In the genomic region with DNA sequence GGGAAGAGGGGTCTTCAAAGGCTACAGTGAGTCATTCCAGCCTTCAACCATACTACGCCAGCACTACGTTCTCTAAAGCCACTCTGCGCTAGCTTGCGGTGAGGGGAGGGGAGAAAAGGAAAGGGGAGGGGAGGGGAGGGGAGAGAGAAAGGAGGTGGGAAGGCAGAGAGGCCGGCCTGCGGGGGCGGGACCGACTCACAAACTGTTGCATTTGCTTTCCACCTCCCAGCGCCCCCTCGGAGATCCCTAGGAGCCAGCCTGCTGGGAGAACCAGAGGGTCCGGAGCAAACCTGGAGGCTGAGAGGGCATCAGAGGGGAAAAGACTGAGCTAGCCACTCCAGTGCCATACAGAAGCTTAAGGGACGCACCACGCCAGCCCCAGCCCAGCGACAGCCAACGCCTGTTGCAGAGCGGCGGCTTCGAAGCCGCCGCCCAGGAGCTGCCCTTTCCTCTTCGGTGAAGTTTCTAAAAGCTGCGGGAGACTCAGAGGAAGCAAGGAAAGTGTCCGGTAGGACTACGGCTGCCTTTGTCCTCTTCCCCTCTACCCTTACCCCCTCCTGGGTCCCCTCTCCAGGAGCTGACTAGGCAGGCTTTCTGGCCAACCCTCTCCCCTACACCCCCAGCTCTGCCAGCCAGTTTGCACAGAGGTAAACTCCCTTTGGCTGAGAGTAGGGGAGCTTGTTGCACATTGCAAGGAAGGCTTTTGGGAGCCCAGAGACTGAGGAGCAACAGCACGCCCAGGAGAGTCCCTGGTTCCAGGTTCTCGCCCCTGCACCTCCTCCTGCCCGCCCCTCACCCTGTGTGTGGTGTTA, we compare ENCODE assay signal across 8 mouse cellular contexts. TPM values are rescaled to one million over a fixed set of nuclear protein-coding genes. Genes with fewer than 3 reads are reported as not detected.
DNase-seq lines count a peak whose midpoint lies in the region; ATAC-seq and TF ChIP-seq lines count a peak whose summit lies in the region.

Gene Ar (plus strand): TSS at position 239 of the 812 bp plus-strand sequence.

- H3K9ac ChIP-seq in embryonic facial prominence, embryonic 14.5 days (ENCODE audit: low read depth, low read length), result 0 out of 2 replicates have a peak within 1 kb of the TSS, but pooled peaks have one; percentile 1
- no peak within 1 kb of the TSS for H3K9ac ChIP-seq in heart, embryonic 15.5 days
- 0 out of 2 replicates have a peak within 1 kb of the TSS, but pooled peaks have one; percentile 17 for H3K9ac ChIP-seq in kidney, embryonic 15.5 days
- H3K9ac ChIP-seq in lung, postnatal 0 days (replicated peaks; ENCODE audit: low read depth), result no peak within 1 kb of the TSS

- peak; percentile 22; the same call in 1 of the 2 replicates for ATAC-seq in embryonic facial prominence, embryonic 14.5 days (ENCODE audit: low read depth)
- ATAC-seq in heart, embryonic 15.5 days (replicated peaks; ENCODE audit: insufficient number of reproducible peaks, insufficient read depth, low FRiP score, low read depth), result no peak
- peak; percentile 72 for ATAC-seq in kidney, embryonic 15.5 days (replicated peaks; ENCODE audit: low FRiP score)
- peak; percentile 41; the same call in 1 of the 2 replicates for ATAC-seq in lung, postnatal 0 days
- no peak for ATAC-seq in erythroid progenitor cell, adult 5-6 weeks (replicated peaks; ENCODE audit: low FRiP score, poor library complexity, severe bottlenecking)

- no peak for TF ChIP-seq CTCF in lung, postnatal 0 days (IDR thresholded peaks at IDR 0.05)

- 27% methylated on average over 26 of the region's 27 CpGs for WGBS in embryonic facial prominence, embryonic 14.5 days
- 11% methylated on average over 27 of the region's 27 CpGs for WGBS in heart, embryonic 15.5 days
- WGBS in kidney, embryonic 15.5 days, result 17% methylated on average over 23 of the region's 27 CpGs
- 12% methylated on average over 20 of the region's 27 CpGs for WGBS in lung, postnatal 0 days

- no peak within 1 kb of the TSS for H3K27ac ChIP-seq in embryonic facial prominence, embryonic 14.5 days (replicated peaks; ENCODE audit: low read depth, low read length)
- H3K27ac ChIP-seq in heart, embryonic 15.5 days, result no peak within 1 kb of the TSS
- no peak within 1 kb of the TSS for H3K27ac ChIP-seq in kidney, embryonic 15.5 days
- H3K27ac ChIP-seq in lung, postnatal 0 days (ENCODE audit: low read length), result no peak within 1 kb of the TSS

- TF ChIP-seq EP300 in lung, postnatal 0 days (IDR thresholded peaks at IDR 0.05), result no peak

- H3K4me3 ChIP-seq in embryonic facial prominence, embryonic 14.5 days (ENCODE audit: low read depth, low read length), result peak within 1 kb of the TSS; percentile 37
- H3K4me3 ChIP-seq in heart, embryonic 15.5 days, result peak within 1 kb of the TSS; percentile 46
- peak within 1 kb of the TSS; percentile 43 for H3K4me3 ChIP-seq in kidney, embryonic 15.5 days (replicated peaks)
- H3K4me3 ChIP-seq in lung, postnatal 0 days (ENCODE audit: low read depth, low read length), result peak within 1 kb of the TSS; percentile 28; the same call in 1 of the 2 replicates

- no peaks in the 10 kb centered on the region for H3K4me1 ChIP-seq in embryonic facial prominence, embryonic 14.5 days (ENCODE audit: control insufficient read depth, insufficient read depth, low read length)
- H3K4me1 ChIP-seq in heart, embryonic 15.5 days (replicated peaks), result peaks cover 10% of the 10 kb centered on the region; the same call in 1 of the 2 replicates
- peaks cover 6% of the 10 kb centered on the region; the same call in 1 of the 2 replicates for H3K4me1 ChIP-seq in kidney, embryonic 15.5 days
- H3K4me1 ChIP-seq in lung, postnatal 0 days (ENCODE audit: insufficient read depth, low read depth, low read length), result no peaks in the 10 kb centered on the region

- peak; percentile 5 for DNase-seq in thymus, postnatal 14 days
- no peak for DNase-seq in thymus, postnatal 0 days (ENCODE audit: low spot score)
- DNase-seq in embryonic facial prominence, embryonic 14.5 days (ENCODE audit: low spot score), result peak; percentile 31
- DNase-seq in lung, postnatal 0 days (ENCODE audit: low spot score), result peak; percentile 10
- DNase-seq in retina, embryonic 14.5 days (ENCODE audit: low spot score), result peak; percentile 22

- peaks cover 58% of the 10 kb centered on the region for H3K27me3 ChIP-seq in embryonic facial prominence, embryonic 14.5 days (replicated peaks; ENCODE audit: control insufficient read depth, insufficient read depth, low read length)
- H3K27me3 ChIP-seq in heart, embryonic 15.5 days, result peaks cover 35% of the 10 kb centered on the region
- H3K27me3 ChIP-seq in kidney, embryonic 15.5 days, result peaks cover 55% of the 10 kb centered on the region
- peaks cover 4% of the 10 kb centered on the region; the same call in 1 of the 2 replicates for H3K27me3 ChIP-seq in lung, postnatal 0 days (replicated peaks; ENCODE audit: insufficient read depth, low read length)

- no peaks in the 10 kb centered on the region for H3K9me3 ChIP-seq in embryonic facial prominence, embryonic 14.5 days (ENCODE audit: control insufficient read depth, low read length)
- no peaks in the 10 kb centered on the region for H3K9me3 ChIP-seq in heart, embryonic 15.5 days (replicated peaks)
- H3K9me3 ChIP-seq in kidney, embryonic 15.5 days (replicated peaks), result no peaks in the 10 kb centered on the region
- H3K9me3 ChIP-seq in lung, postnatal 0 days (ENCODE audit: low read length), result no peaks in the 10 kb centered on the region

- H3K4me2 ChIP-seq in embryonic facial prominence, embryonic 14.5 days (ENCODE audit: low read depth, low read length), result peak within 1 kb of the TSS; percentile 61
- H3K4me2 ChIP-seq in heart, embryonic 15.5 days, result peak within 1 kb of the TSS; percentile 80
- H3K4me2 ChIP-seq in kidney, embryonic 15.5 days, result peak within 1 kb of the TSS; percentile 71
- H3K4me2 ChIP-seq in lung, postnatal 0 days (replicated peaks; ENCODE audit: low read depth, low read length), result peak within 1 kb of the TSS; percentile 56

- no peaks in the 10 kb centered on the region for H3K36me3 ChIP-seq in embryonic facial prominence, embryonic 14.5 days (ENCODE audit: control insufficient read depth, insufficient read depth, low read length)
- H3K36me3 ChIP-seq in heart, embryonic 15.5 days, result no peaks in the 10 kb centered on the region
- H3K36me3 ChIP-seq in kidney, embryonic 15.5 days, result no peaks in the 10 kb centered on the region
- H3K36me3 ChIP-seq in lung, postnatal 0 days (ENCODE audit: insufficient read depth, low read length), result no peaks in the 10 kb centered on the region

RNA-seq across cellular contexts. Expression of gene Ar, which starts in this region (rescaled TPM):
- polyA plus RNA-seq in thymus, postnatal 0 days (2015; fragmentation: Nextera tagmentation; extraction: Ambion mirVana), result 0.22 and 0.28 TPM in 2 replicates
- 0.79 and 1.1 TPM in 2 replicates for polyA plus RNA-seq in embryonic facial prominence, embryonic 14.5 days (2014; fragmentation: Nextera tagmentation; extraction: Ambion mirVana)
- polyA plus RNA-seq in heart, embryonic 15.5 days (2015; fragmentation: Nextera tagmentation; extraction: Ambion mirVana), result 0.15 and 0.16 TPM in 2 replicates
- polyA plus RNA-seq in kidney, embryonic 15.5 days (2015; fragmentation: Nextera tagmentation; extraction: Ambion mirVana), result 1.2 and 1.3 TPM in 2 replicates
- polyA plus RNA-seq in lung, postnatal 0 days (2015; fragmentation: Nextera tagmentation; extraction: Ambion mirVana), result 0.21 and 0.30 TPM in 2 replicates
- total RNA-seq in erythroid progenitor cell, adult 5-6 weeks (2015; ENCODE audit: low replicate concordance), result not detected in 2 replicates
- total RNA-seq in erythroid progenitor cell, adult 5-6 weeks (2017; ENCODE audit: low replicate concordance), result 0.30 and 0.64 TPM in 2 replicates

Comparison
In these comparisons a context has a peak if more than half of its experiments do, and no peak if none do; other contexts are left out.
1. Peak in DNase-seq, ATAC-seq, H3K4me3 ChIP-seq and H3K4me2 ChIP-seq in lung, postnatal 0 days; RNA of the gene not detected or under 1 TPM.
2. ATAC-seq: peak in embryonic facial prominence, embryonic 14.5 days (single experiment) and kidney, embryonic 15.5 days (single experiment); none in heart, embryonic 15.5 days (single experiment) and erythroid progenitor cell, adult 5-6 weeks (single experiment).
3. H3K9ac ChIP-seq: peak in embryonic facial prominence, embryonic 14.5 days (single experiment) and kidney, embryonic 15.5 days (single experiment); none in heart, embryonic 15.5 days (single experiment) and lung, postnatal 0 days (single experiment).
4. Peak in every context shown above with its lines, with median percentiles within 50 percentile points of each other: H3K4me2 ChIP-seq and H3K4me3 ChIP-seq.